Mouse (Mus musculus) intestine, postnatal 0 days (tissue): ENCODE results near the gene Gm38394. TPM values are rescaled to one million over a fixed set of nuclear protein-coding genes. Genes with fewer than 3 reads are reported as not detected.

Experiments used
- ATAC-seq: fragments of 200-750 bp; cut with Nextera tagmentation; 2 replicates; pipeline ENCODE4 v1.8.0; 2017; ENCODE audit warnings: mild to moderate bottlenecking, moderate TSS enrichment, moderate library complexity
- H3K27ac ChIP-seq: fragments of 300-500 bp; sonication (generic); 2 replicates; pipeline ENCODE4 v1.5.1; 2014; ENCODE audit warnings: mild to moderate bottlenecking, low read depth, low read length, moderate library complexity
- H3K27me3 ChIP-seq: fragments of 300-500 bp; sonication (generic); replicated peaks from 2 replicates; pipeline ENCODE4 v1.6.1; 2014; ENCODE audit warnings: low read length, mixed read lengths; ENCODE audit not compliant: control insufficient read depth, insufficient read depth
- H3K36me3 ChIP-seq: fragments of 300-500 bp; sonication (generic); 2 replicates; pipeline ENCODE4 v1.6.1; 2014; ENCODE audit warnings: mild to moderate bottlenecking, moderate library complexity; ENCODE audit not compliant: control insufficient read depth, insufficient read depth
- H3K4me1 ChIP-seq: fragments of 300-500 bp; sonication (generic); replicated peaks from 2 replicates; pipeline ENCODE4 v1.6.1; 2014; ENCODE audit warnings: antibody characterized with exemption, low read length, mixed read lengths; ENCODE audit not compliant: control insufficient read depth, insufficient read depth
- H3K4me2 ChIP-seq: fragments of 300-500 bp; sonication (generic); replicated peaks from 2 replicates; pipeline ENCODE4 v1.6.1; 2014; ENCODE audit warnings: low read depth, mild to moderate bottlenecking, moderate library complexity
- H3K4me3 ChIP-seq: fragments of 300-500 bp; sonication (generic); 2 replicates; pipeline ENCODE4 v1.5.1; 2014; ENCODE audit warnings: low read depth, low read length
- H3K9ac ChIP-seq: fragments of 300-500 bp; sonication (generic); 2 replicates; pipeline ENCODE4 v1.6.1; 2014; ENCODE audit warnings: mild to moderate bottlenecking, low read depth, low read length
- H3K9me3 ChIP-seq: fragments of 300-500 bp; sonication (generic); 2 replicates; pipeline ENCODE4 v1.6.1; 2016; ENCODE audit warnings: mixed run types; ENCODE audit not compliant: control insufficient read depth
- CTCF ChIP-seq: sonication (generic); IDR thresholded peaks from 2 replicates; pipeline ENCODE4 v1.5.1; 2016; ENCODE audit warnings: low read depth, mild to moderate bottlenecking, control low read depth, antibody characterized with exemption, moderate library complexity
- WGBS: fragments of 180-500 bp; shearing (Covaris S2); extraction: QIAGEN DNeasy Blood & Tissue Kit; methylation state at CpG from one replicate; pipeline ENCODE4 v1.1.7; 2014; 5-methylcytosine and 5-hydroxymethylcytosine counted together
- polyA plus RNA-seq: library from polyadenylated mRNA; unstranded; fragments of >200 nt; fragmentation: Nextera tagmentation; extraction: Ambion mirVana; gene quantifications from 2 replicates; pipeline ENCODE4 v1.2.1, GENCODE M21; 2015

Gm38394 gene
- polyA plus RNA-seq, 1 experiment from 2014 or later, result 1.9 TPM

DNA sequence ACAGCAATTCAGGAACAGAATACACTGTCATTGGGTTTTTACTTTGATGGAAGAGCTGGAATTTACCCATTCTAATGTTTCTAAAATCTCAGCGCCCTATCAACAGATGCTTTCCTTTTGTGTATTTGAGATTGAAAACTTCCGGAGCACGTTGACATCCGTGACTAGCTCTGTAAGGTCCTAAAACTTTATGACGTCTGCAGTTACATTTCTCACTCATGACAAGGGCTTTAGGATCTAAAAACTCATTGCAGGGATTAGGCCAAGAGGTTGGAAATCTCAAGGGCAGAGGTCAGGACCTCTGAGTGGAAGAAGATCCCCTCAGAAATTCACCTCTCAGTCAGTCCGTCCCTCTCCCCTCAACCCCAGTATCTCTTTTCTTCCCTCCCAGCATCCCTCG, 27.2 kb upstream of the Gm38394 start:
- no peaks in the 10 kb centered on the region for H3K4me1 ChIP-seq
- WGBS, result 65% methylated on average over 7 of the region's 7 CpGs
- H3K27ac ChIP-seq, result no peak overlapping the region
- no peak overlapping the region for H3K4me2 ChIP-seq
- no peak for ATAC-seq
- no peak for TF ChIP-seq CTCF
- no peak overlapping the region for H3K4me3 ChIP-seq
- H3K9me3 ChIP-seq, result no peaks in the 10 kb centered on the region
- H3K36me3 ChIP-seq, result no peaks in the 10 kb centered on the region
- no peak overlapping the region for H3K9ac ChIP-seq
- H3K27me3 ChIP-seq, result no peaks in the 10 kb centered on the region

DNA sequence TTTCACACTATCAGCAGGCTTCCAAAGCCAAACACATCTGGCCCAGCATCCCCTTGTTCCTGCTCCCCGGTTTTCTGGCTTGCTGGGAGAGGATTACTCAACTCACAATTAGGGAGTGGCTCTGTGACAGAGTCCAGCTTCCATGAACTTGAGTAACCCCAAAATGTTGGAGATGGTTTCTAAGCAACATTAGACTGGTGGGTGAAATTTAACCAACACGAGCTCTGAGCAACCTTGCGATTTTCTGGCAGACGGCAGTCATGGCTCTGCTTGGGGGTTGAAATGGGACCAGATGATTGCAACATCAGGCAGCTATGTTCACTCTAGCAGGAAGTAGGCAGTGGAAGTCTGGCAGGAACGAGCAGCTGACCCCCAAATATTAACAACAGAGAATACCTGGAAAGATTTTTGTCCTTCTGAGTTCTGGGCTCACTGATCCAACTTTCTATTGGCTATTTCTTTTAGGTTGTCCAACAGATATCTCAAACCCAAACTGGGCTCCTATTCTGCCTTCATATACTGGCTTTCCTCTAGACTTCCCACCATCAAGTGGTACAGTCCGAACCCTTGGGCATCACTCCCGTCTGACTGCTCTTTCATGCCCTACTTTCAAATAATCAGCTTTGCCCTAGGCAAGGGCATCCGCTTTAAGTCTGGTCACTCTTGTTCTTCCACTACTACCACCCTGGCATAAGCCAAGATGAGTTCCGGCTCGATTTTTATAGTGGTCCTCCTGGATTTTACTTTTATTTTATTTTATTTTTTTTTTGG, 24.8 kb upstream of the Gm38394 start:
- WGBS, result 50% methylated on average over 10 of the region's 10 CpGs
- no peak for TF ChIP-seq CTCF
- Histone ChIP-seq H3K4me3 (no peak overlapping the region), H3K9me3 (no peaks in the 10 kb centered on the region), H3K4me2 (peak overlapping the region; percentile 14), H3K9ac (no peak overlapping the region), H3K4me1 (no peaks in the 10 kb centered on the region), H3K27ac (peak overlapping the region; percentile 51), H3K36me3 (no peaks in the 10 kb centered on the region), H3K27me3 (no peaks in the 10 kb centered on the region)
- ATAC-seq, result peak; percentile 96

GRCm38 (mm10) chr1:133671801-133672200, 10.7 kb upstream of the Gm38394 start:
- no peak overlapping the region for H3K27ac ChIP-seq
- 60% methylated on average over 3 of the region's 3 CpGs for WGBS
- no peak for ATAC-seq
- no peaks in the 10 kb centered on the region for H3K4me1 ChIP-seq
- no peaks in the 10 kb centered on the region for H3K36me3 ChIP-seq
- no peaks in the 10 kb centered on the region for H3K27me3 ChIP-seq
- no peaks in the 10 kb centered on the region for H3K9me3 ChIP-seq
- H3K9ac ChIP-seq, result no peak overlapping the region
- H3K4me3 ChIP-seq, result no peak overlapping the region
- no peak overlapping the region for H3K4me2 ChIP-seq
- TF ChIP-seq CTCF, result no peak

- Histone ChIP-seq H3K9ac (no peak overlapping the region), H3K9me3 (no peaks in the 10 kb centered on the region), H3K4me3 (no peak overlapping the region), H3K4me2 (no peak overlapping the region), H3K4me1 (no peaks in the 10 kb centered on the region), H3K27me3 (no peaks in the 10 kb centered on the region), H3K27ac (no peak overlapping the region), H3K36me3 (no peaks in the 10 kb centered on the region)
- no peak for TF ChIP-seq CTCF
- WGBS, result 84% methylated on average over 3 of the region's 3 CpGs
- no peak for ATAC-seq
Observed at GRCm38 (mm10) chr1:133671266-133671665, 10.1 kb upstream of the Gm38394 start.

- WGBS, result 38% methylated on average over 6 of the region's 6 CpGs
- H3K27ac ChIP-seq, result peak overlapping the region; percentile 81; the same call in 1 of the 2 replicates
- peak overlapping the region; percentile 55; the same call in 1 of the 2 replicates for H3K4me2 ChIP-seq
- no peak for TF ChIP-seq CTCF
- ATAC-seq, result no peak
- H3K9me3 ChIP-seq, result no peaks in the 10 kb centered on the region
- H3K27me3 ChIP-seq, result no peaks in the 10 kb centered on the region
- H3K9ac ChIP-seq, result no peak overlapping the region
- H3K4me1 ChIP-seq, result no peaks in the 10 kb centered on the region
- no peaks in the 10 kb centered on the region for H3K36me3 ChIP-seq
- H3K4me3 ChIP-seq, result no peak overlapping the region
Observed at GRCm38 (mm10) chr1:133670776-133671175, 9.7 kb upstream of the Gm38394 start.

- 42% methylated on average over 12 of the region's 12 CpGs for WGBS
- no peak for TF ChIP-seq CTCF
- Histone ChIP-seq H3K27me3 (no peaks in the 10 kb centered on the region), H3K27ac (peak overlapping the region; percentile 81), H3K4me2 (peak overlapping the region; percentile 55), H3K9ac (peak overlapping the region; percentile 37; the same call in 1 of the 2 replicates), H3K4me3 (peak overlapping the region; percentile 18), H3K9me3 (no peaks in the 10 kb centered on the region), H3K36me3 (no peaks in the 10 kb centered on the region), H3K4me1 (no peaks in the 10 kb centered on the region)
- ATAC-seq, result peak; percentile 85
Observed at GRCm38 (mm10) chr1:133670190-133670589, 9.1 kb upstream of the Gm38394 start.
